Mouse (Mus musculus) effector memory CD4-positive, alpha-beta T cell, adult 7 months (primary cell): Measurements from ENCODE around the gene Irak4. TPM values are rescaled to one million over a fixed set of nuclear protein-coding genes. Genes with fewer than 3 reads are reported as not detected.

Experiments used
- polyA plus RNA-seq: library from polyadenylated mRNA; unstranded; fragments of 100-300 nt; shearing (Covaris generic); gene quantifications from one replicate; pipeline ENCODE4 v1.2.1, GENCODE M21; 2017

Gene Irak4
- 14.3 TPM for polyA plus RNA-seq

DNA sequence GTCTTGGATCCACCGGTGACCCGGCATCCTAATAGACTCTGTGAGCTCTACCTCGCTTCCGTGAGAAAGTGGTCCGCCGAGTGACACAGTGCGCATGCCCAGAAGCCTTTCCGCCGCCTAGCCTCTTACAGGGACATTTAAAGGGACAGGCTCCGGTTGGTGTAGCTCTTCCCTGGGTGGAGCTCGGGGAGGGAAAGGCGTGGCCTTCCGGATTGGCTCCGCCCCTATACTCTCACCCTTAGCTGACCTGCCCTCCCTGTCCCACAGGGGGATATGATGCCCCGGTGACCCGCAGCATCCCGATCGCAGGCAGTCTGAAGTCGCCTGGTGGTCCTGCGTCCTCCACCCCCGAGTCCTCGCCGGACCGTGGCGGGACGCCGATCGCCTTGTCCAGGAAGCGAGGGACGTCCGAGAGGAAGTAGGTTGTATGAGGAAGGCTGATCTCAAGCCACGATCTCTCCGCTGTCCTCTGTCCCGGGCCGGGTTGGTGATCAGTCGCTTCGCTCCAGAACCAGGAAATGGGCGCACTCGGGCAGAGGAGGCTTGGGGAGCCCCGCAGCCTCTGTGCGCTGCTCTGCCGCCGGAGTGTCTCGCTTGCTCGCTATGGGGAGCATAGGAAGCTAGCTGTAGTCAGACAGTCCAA, at the start of gene Irak4, which contains the start of gene Pus7l:
Gene Irak4 (plus strand): TSS at position 235 of the 643 bp plus-strand sequence.
Gene Pus7l (minus strand): TSS at position 139 of the 643 bp plus-strand sequence.

DNA sequence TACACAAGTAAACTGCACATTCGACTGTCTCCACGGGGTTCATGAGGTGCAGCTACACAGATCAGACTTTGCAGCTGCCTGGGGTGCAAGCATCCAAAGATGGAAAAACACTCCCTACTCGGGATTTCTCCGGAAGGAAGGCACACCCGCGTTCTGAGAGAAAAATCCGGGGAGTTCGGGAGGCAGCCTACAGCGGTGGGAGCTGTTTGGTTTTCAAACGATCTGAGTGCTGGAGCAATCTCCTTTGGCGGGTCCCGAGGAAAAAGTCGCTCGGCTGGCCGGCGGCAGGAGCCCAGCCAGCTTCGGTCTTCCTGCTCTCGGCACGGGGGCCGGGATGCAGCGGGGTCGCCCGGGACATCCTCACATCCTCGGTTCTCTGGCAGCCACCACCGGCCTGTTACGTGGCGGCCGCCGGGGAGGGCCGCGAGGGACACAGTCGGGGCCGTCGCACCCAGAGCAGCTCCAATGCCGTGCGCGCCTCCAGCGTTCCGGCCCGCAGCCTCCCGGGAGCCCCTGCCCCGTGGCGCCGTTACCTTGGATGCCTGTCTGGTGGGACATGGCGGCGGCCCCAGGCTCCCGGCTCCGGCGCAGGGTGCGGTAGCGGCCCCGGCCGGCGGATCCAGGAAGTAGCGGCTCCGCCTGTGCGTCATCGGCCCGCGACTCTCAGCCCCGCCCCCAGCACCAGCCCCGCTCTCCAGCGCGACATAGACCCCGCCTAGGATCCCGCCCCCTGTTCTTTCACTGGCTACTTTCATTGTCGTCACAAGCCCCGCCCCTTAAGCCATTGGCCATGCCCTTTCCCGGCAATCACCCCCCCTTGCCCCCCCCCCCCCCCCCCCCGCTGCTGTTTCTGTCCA, 46.0 kb downstream of the Irak4 start, which contains the start of gene Twf1:
Gene Twf1 (minus strand): TSS at position 671 of the 857 bp plus-strand sequence.

DNA sequence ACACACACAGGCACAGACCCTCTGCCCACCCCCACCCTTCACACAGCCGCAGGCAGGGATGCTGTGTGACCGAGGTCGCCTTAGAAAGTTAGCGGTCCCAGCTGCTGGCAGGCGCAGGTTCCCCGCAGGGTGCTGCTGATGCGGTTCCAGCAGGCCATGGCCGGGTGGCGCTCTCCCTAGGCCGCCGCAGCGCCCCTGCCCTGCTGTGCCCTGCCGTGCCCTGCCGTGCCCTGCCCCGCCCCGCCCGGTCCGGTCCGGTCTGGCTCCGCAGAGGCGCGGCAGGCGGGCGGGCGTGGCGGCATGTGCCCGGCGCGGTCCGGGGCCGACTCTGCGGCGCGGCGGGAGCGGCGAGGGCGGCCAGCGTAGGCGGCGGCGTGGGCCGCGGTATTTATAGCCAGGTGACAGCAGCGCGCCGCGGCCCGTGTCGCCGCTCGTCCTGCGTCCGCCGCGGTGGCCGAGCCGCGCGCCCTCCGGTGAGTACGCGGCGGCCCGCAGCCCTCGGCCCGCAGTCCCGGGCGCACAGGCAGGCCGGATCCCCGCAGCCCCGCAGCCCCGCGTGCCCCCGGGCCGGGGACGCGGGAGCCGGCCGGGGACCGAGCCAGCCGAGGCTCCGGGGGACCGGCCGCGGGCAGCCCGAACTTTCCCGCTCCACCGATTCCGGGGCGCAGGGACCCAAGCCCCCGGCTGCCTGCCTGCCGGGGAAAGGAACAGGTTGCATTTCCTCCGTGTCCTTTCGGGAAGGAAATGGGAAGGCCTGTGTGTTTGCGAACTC, 85.6 kb downstream of the Irak4 start, which contains the start of gene Tmem117:
Gene Tmem117 (plus strand): TSS at position 403 of the 772 bp plus-strand sequence.

Other genes with a start within 250 kb of the Irak4 start
- gene Adamts20, start 78.2 kb upstream of the Irak4 start, polyA plus RNA-seq = not detected
- 6.0 TPM for gene Pus7l, start 96 bp upstream of the Irak4 start, polyA plus RNA-seq
- gene Twf1, start 46.2 kb downstream of the Irak4 start, polyA plus RNA-seq = 20.6 TPM
- not detected for gene Tmem117, start 85.6 kb downstream of the Irak4 start, polyA plus RNA-seq